Mouse (Mus musculus): ENCODE measurements at regions not wholly inside any gene's neighbourhood (a gene's known extent, or its start where the extent isn't known, plus 50 kb on each side); places are given as distances from the start of the nearest gene placed in this dataset.
A peak's percentile ranks its signal among the peaks of the same experiment; 100 is the strongest.
"Not testable (repeated sequence)": the region's sequence is repeated elsewhere in the genome, so short reads cannot be mapped to it uniquely, and the experiment has no call there.

DNA sequence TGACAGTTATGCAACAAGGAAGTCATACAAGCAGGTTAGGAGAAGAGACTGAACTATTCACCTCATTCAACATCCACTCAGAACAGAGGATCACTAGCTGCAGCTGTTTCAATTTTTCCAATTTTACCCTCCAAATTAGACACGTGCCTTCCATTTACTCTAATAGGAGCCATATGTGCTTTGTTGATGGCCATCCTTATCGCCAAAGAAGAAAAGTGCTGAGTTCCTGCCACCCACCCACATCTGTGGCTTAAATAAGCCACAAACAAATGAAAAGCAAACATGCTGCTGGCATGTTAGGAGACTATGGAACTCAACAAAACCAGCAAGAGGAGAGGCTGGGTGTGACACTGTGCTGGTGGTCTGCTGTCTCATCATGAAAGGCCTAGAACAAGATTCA, 1786.1 kb downstream of the 9330182O14Rik start:
- no peak for DNase-seq

- DNase-seq, result no peak
Observed at GRCm38 (mm10) chr15:41936697-41937096, 1802.5 kb downstream of the 9330182O14Rik start.

DNA sequence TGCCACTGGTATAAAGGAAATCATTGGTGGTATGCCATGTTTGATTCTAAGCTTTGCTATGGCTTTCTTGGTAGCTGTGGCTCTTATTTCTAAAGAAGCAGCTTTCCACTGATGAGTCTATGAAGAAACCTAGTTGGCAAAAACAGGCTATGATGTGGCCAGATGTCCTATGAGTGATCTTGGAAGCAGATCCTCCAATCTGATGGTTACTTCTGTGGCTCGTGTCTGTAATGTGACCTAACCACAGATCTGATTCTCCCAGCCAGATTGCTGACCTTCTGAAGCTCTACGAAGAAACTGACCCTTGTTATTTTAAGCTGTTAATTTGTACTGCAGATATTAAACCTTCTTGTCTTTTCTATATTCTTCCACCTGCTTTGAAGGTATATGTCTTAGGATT, 1811.1 kb downstream of the 9330182O14Rik start:
- DNase-seq, result no peak

GRCm38 (mm10) chr15:41947888-41948287, 1813.7 kb downstream of the 9330182O14Rik start:
- DNase-seq, result no peak

GRCm38 (mm10) chr15:41948347-41949093, 1814.4 kb downstream of the 9330182O14Rik start:
- no peak for DNase-seq

DNA sequence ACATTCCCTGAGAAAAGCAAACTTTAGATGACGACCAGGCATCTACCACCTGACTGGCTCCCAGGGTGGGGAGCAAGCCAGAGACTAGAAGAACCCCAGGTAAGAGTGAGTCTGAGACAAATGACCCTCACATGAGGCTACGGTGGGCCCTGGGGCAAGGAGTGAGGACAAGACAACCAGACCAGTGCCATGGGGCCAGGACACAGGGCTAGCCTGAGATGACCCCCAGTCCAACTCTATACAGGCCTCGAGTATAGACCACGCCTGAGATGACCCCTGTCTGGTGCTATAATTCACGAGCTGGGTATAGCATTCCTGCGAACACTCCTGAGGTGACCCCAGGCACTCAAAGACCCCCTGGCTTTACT, 1814.9 kb downstream of the 9330182O14Rik start:
- no peak for DNase-seq

DNA sequence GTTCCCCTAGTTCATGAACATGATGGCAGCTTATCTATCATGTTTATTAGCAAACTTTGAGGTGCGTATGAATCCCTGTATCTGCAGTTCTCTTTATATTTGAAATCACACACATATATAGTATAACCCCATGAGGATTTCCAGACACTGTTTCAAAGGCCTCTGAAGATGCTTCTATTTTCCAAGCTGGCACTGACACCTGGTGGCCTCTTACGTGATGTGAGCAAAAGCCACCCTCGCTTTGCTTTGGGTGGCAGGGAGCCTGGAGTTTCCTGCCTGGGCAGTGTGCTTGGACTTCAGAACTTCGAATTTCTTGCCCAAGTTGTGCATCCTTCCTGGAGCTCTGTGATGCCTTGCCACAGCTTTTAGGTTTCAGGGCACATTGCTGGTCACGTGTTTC, 1817.1 kb downstream of the 9330182O14Rik start:
- DNase-seq, result peak; percentile 15

DNA sequence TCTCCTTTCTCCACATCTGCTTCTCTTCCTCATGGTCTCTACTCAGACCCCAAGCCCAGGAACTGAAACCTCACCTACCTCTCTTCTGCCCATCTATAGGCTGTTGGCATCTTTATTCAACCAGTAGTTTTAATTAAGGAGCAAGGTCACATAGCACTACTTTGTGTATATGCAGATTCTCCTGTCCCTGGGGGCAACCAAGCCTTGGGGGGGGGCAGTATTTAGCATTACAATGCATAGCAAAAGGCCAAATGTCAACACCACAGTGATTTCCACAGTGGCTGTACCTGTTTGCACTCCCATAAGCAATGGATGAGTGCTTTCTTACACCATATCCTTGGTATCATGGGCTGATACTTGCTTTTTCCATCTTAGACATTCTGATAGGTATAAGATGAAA, 1826.4 kb downstream of the 9330182O14Rik start:
- DNase-seq, result no peak

- DNase-seq, result no peak
Observed at GRCm38 (mm10) chr15:41970877-41971276, 1836.7 kb downstream of the 9330182O14Rik start.

- DNase-seq, result peak; percentile 77
Observed at GRCm38 (mm10) chr15:41973263-41973662, 1839.1 kb downstream of the 9330182O14Rik start.

DNA sequence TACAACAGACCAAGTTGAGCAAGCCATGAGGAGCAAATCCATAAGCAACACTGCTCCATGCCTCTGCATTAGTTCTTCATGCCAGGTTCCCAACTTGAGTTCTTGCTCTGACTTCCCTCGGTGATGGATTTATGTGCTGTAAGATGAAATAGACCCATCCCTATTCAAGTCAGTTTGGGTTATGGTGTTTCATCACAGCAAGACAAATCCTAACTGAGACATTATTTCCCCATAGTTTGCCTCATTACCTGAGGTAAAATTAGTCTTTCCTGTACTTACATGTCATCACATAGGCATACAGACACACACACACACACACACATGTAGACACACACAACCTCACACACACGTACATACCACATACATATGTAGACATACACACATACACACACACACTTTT, 1843.0 kb downstream of the 9330182O14Rik start:
- no peak for DNase-seq

- DNase-seq, result no peak
Observed at GRCm38 (mm10) chr15:41977649-41978231, 1843.6 kb downstream of the 9330182O14Rik start.

- no peak for DNase-seq
Observed at GRCm38 (mm10) chr15:41983261-41983660, 1849.1 kb downstream of the 9330182O14Rik start.

DNA sequence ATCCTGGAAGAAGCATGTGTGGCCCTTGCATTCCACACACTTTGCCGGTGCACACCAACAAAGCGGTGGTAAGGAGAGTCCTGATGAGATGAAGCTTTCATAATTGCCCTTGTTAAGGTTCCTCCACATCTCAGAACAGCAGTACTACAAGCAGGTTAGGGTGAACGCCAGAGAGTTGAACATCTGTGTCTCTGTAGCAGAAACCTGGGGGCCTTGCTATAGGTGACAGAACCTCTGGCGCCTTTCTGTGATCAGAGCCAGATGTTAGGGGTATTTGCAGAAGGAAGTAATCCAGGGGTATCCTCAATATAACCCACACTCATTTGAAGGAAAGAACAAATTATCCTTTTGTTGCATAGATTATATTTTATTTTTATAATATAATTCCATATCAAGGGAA, 1850.1 kb downstream of the 9330182O14Rik start:
- DNase-seq, result no peak

DNA sequence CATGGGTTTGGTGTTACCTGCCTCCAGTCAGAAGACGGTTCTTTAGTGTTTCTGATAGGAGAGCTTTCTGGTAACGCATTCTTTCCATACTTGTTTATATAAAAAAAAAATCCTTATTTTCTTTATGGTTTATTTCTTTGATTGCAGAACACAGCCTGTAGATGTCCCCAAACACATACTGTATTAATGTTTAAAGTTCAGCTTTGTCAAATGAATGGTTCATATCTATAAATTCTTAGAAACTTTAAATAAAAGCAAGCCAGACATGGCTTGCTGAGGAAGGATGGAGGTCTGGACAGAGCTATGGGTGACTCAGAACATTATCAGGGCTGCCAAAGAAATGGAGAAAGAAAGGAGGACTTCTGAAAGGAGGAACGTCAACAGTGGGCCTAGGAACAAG, 1852.1 kb downstream of the 9330182O14Rik start:
- DNase-seq, result no peak

- no peak for DNase-seq
Observed at GRCm38 (mm10) chr15:41989065-41989464, 1854.9 kb downstream of the 9330182O14Rik start.

- DNase-seq, result no peak
Observed at GRCm38 (mm10) chr15:41991816-41992215, 1857.7 kb downstream of the 9330182O14Rik start.

DNA sequence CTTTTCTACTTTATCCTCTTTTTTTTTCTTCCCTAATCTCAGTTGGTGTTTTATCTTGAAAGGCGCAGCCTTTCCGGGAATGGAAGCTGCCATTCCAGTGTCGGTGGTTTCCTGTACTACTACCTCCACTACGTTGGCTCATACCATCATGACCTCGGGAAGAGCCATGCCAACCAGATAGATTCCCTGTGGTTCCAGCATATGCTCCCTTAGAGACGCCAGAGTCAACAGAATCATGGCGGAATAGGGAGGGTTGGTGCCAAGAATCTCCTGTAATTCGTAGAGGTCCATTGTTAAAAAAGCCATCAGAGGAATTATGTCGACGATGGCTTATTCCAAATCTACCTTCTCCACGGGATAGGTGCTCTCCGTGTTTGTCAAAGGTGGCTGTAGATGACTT, 1898.1 kb downstream of the 9330182O14Rik start:
- not testable (repeated sequence) for DNase-seq

GRCm38 (mm10) chr15:42047088-42047976, 1913.2 kb downstream of the 9330182O14Rik start:
- no peak for DNase-seq

- no peak for DNase-seq
Observed at GRCm38 (mm10) chr15:42056772-42057171, 1922.6 kb downstream of the 9330182O14Rik start.

GRCm38 (mm10) chr15:42068207-42068831, 1934.2 kb downstream of the 9330182O14Rik start:
- no peak for DNase-seq

DNA sequence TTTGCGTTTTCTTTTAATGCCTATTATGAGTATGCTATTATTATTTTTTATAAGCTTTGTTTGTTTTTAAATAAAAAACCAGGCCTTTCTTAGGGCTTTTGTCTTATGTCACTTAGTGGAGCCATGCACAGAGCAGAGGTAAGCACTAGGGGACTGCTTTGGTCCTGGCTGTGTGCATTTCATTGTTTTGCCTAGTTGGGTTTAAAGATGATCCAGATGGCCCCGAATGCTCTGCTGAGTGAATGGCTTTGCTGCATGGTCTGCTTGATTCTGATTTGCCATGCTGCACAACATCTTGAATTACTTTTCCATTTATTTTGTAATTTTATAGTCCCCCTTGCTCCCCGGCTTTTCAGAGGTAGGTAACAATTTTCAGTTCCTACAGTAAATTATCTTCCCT, 1934.9 kb downstream of the 9330182O14Rik start:
- no peak for DNase-seq

GRCm38 (mm10) chr15:42073486-42073885, 1939.3 kb downstream of the 9330182O14Rik start:
- no peak for DNase-seq

Measured in liver (tissue).